Mouse (Mus musculus) liver, embryonic 11.5 days (tissue): Measurements from ENCODE around the gene Gm28048. TPM values are rescaled to one million over a fixed set of nuclear protein-coding genes. Genes with fewer than 3 reads are reported as not detected.

Experiments used
- ATAC-seq: fragments of 200-750 bp; cut with Nextera tagmentation; replicated peaks from 2 replicates; pipeline ENCODE4 v1.8.0; 2017; ENCODE audit warnings: moderate number of reproducible peaks, mild to moderate bottlenecking, moderate TSS enrichment, moderate library complexity; ENCODE audit not compliant: low FRiP score
- DNase-seq: peaks from one replicate; pipeline ENCODE4 v3.0.0-alpha.2; 2017; ENCODE audit warnings: low spot score
- H3K27ac ChIP-seq: fragments of 300-500 bp; sonication (generic); 2 replicates; pipeline ENCODE4 v1.5.1; 2014; ENCODE audit warnings: mild to moderate bottlenecking, low read depth, low read length, control low read depth
- H3K27me3 ChIP-seq: fragments of 300-500 bp; sonication (generic); replicated peaks from 2 replicates; pipeline ENCODE4 v1.6.1; 2014; ENCODE audit warnings: low read length, mixed read lengths; ENCODE audit not compliant: control insufficient read depth, insufficient read depth
- H3K36me3 ChIP-seq: fragments of 300-500 bp; sonication (generic); 2 replicates; pipeline ENCODE4 v1.6.1; 2014; ENCODE audit warnings: mild to moderate bottlenecking, low read length, moderate library complexity, mixed read lengths; ENCODE audit not compliant: control insufficient read depth, insufficient read depth
- H3K4me1 ChIP-seq: fragments of 300-500 bp; sonication (generic); replicated peaks from 2 replicates; pipeline ENCODE4 v1.6.1; 2014; ENCODE audit warnings: low read length, mixed read lengths; ENCODE audit not compliant: control insufficient read depth, insufficient read depth
- H3K4me2 ChIP-seq: fragments of 300-500 bp; sonication (generic); 2 replicates; pipeline ENCODE4 v1.6.1; 2014; ENCODE audit warnings: mild to moderate bottlenecking, control low read depth, moderate library complexity
- H3K4me3 ChIP-seq: fragments of 300-500 bp; sonication (generic); 2 replicates; pipeline ENCODE4 v1.5.1; 2014; ENCODE audit warnings: low read depth, low read length, control low read depth
- H3K9ac ChIP-seq: fragments of 300-500 bp; sonication (generic); 2 replicates; pipeline ENCODE4 v1.6.1; 2014; ENCODE audit warnings: low read depth, low read length, control low read depth
- H3K9me3 ChIP-seq: fragments of 300-500 bp; sonication (generic); 2 replicates; pipeline ENCODE4 v1.6.1; 2016; ENCODE audit warnings: low read length, inconsistent platforms, mixed read lengths; ENCODE audit not compliant: control insufficient read depth
- WGBS: fragments of 180-500 bp; shearing (Covaris S2); extraction: QIAGEN DNeasy Blood & Tissue Kit; methylation state at CpG from one replicate; pipeline ENCODE4 v1.1.7; 2014; 5-methylcytosine and 5-hydroxymethylcytosine counted together
- polyA plus RNA-seq: library from polyadenylated mRNA; unstranded; fragments of >200 nt; fragmentation: Nextera tagmentation; extraction: Ambion mirVana; gene quantifications from 2 replicates; pipeline ENCODE4 v1.2.1, GENCODE M21; 2014

Gm28048 gene
- polyA plus RNA-seq, 1 experiment from 2014 or later: 20.0 TPM

DNA sequence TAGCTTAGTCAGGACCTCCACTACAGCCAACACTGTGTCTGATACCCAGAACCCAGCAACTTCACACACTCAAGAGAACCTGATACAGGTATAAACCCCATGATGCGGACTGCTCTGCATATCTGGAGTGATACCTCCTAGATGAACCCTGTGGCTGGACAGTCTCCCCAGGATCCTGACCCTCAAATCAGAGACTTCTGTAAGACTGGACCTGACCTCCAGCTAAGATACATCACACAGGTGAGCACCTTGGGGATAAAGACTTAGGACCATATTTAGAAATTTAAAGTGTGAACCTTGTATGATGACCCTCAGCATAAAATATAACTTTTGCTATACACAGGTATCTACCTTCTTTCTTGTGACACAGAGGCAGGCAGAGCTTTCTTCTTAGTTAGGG lies 11.3 kb downstream of the Gm28048 start:
- no peak overlapping the region for H3K27ac ChIP-seq
- H3K36me3 ChIP-seq: peaks cover 4% of the 10 kb centered on the region; the same call in 1 of the 2 replicates
- WGBS: 97% methylated on average over 1 of the region's 1 CpGs
- DNase-seq (no peak), ATAC-seq (no peak)
- H3K9ac ChIP-seq: no peak overlapping the region
- H3K4me2 ChIP-seq: no peak overlapping the region
- peaks cover 12% of the 10 kb centered on the region for H3K9me3 ChIP-seq
- no peaks in the 10 kb centered on the region for H3K27me3 ChIP-seq
- H3K4me3 ChIP-seq: no peak overlapping the region
- 0 out of 2 replicates have a peak, but pooled peaks cover under 1% of the 10 kb centered on the region for H3K4me1 ChIP-seq

DNA sequence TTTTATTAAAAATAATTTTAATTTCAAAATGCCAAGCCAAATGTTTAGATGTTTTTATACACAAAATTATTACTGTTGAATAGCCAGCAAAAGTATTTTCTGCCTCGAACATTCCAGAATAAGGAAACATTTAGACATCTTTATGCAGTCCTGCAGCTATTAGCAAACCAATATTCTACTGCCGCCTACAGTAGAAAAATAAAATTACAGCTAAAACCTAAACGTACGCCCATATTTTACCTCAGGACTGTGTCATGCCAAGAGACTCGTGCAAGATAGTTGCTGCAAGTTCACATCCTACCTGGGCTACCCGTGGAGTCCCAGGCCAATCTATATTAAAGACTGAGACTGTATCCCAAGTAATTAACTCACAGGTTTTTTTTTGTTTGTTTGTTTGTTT lies 12.4 kb downstream of the Gm28048 start:
- Histone ChIP-seq H3K4me2 (no peak overlapping the region), H3K27me3 (no peaks in the 10 kb centered on the region), H3K4me3 (no peak overlapping the region), H3K27ac (no peak overlapping the region), H3K4me1 (no peaks in the 10 kb centered on the region), H3K9me3 (peaks cover 12% of the 10 kb centered on the region), H3K9ac (no peak overlapping the region), H3K36me3 (peaks cover 4% of the 10 kb centered on the region; the same call in 1 of the 2 replicates)
- WGBS: 55% methylated on average over 6 of the region's 6 CpGs
- DNase-seq (no peak), ATAC-seq (no peak)

DNA sequence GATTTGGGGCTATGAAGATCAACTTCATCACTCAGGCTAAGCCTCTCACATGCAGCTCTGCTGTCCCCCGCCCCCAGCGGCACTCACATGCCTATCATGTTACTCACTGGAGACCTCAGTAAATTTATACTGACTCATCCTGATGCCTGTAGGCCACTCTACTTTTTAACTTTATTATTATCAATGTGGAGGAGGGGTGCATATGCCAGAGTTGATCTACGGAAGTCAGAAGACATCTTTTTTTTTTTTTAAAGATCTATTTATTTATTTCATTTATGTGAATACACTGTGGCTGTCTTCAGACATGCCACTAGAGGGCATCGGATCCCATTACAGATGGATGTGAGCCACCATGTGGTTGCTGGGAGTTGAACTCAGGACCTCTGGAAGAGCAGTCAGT lies 16.4 kb downstream of the Gm28048 start:
- Histone ChIP-seq H3K4me2 (no peak overlapping the region), H3K27me3 (no peaks in the 10 kb centered on the region), H3K36me3 (no peaks in the 10 kb centered on the region), H3K4me3 (no peak overlapping the region), H3K9ac (no peak overlapping the region), H3K9me3 (no peaks in the 10 kb centered on the region; the same call in 1 of the 2 replicates), H3K4me1 (no peaks in the 10 kb centered on the region), H3K27ac (no peak overlapping the region)
- no peak for ATAC-seq
- DNase-seq: no peak
- WGBS: 75% methylated on average over 4 of the region's 4 CpGs

DNA sequence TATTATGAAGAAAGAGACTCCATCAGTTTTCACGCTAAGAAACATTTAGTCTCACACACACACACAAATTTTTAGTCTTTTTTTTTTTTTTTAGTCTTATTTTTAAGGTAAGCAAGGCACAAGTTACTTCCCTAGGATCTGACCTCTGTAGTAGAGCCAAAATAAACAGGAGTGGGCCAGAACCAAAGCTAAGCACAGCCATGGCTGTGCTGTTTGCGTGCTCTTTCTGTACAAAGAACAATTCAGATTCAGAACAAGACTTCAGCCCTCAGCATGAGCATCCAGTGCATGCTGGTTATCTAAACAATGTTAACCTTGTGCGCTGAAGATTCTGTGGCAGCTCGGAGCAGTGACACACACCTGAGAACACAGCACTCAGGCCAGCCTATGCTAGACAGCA lies 17.5 kb downstream of the Gm28048 start:
- H3K27ac ChIP-seq: no peak overlapping the region
- no peak overlapping the region for H3K4me2 ChIP-seq
- no peak overlapping the region for H3K4me3 ChIP-seq
- DNase-seq (no peak), ATAC-seq (no peak)
- H3K36me3 ChIP-seq: no peaks in the 10 kb centered on the region
- H3K9me3 ChIP-seq: no peaks in the 10 kb centered on the region; the same call in 1 of the 2 replicates
- no peaks in the 10 kb centered on the region for H3K27me3 ChIP-seq
- no peaks in the 10 kb centered on the region for H3K4me1 ChIP-seq
- no peak overlapping the region for H3K9ac ChIP-seq
- WGBS: 82% methylated on average over 4 of the region's 4 CpGs

DNA sequence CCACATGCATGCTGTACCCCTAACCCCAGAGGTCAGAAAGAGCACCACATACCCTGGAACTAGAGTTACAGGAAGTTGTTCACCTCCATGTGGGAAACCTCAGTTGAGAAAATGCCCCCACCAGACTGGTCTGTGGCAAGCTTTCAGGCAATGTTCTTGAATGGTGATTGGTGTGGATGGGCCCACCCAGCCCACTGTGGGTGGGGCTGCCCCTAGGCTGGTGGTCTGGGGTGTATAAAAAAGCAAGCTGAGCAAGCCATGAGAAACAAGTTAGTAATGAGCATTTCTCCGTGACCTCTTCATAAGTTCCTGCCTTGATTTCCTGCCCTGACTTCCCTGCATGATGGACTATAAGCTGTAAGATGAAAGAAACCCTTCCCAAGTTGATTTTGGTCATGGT lies 19.8 kb downstream of the Gm28048 start:
- DNase-seq (no peak), ATAC-seq (no peak)
- Histone ChIP-seq H3K9ac (no peak overlapping the region), H3K27ac (no peak overlapping the region), H3K9me3 (no peaks in the 10 kb centered on the region; the same call in 1 of the 2 replicates), H3K36me3 (no peaks in the 10 kb centered on the region), H3K27me3 (no peaks in the 10 kb centered on the region), H3K4me3 (no peak overlapping the region), H3K4me2 (no peak overlapping the region), H3K4me1 (no peaks in the 10 kb centered on the region)
- WGBS: 77% methylated on average over 1 of the region's 1 CpGs

DNA sequence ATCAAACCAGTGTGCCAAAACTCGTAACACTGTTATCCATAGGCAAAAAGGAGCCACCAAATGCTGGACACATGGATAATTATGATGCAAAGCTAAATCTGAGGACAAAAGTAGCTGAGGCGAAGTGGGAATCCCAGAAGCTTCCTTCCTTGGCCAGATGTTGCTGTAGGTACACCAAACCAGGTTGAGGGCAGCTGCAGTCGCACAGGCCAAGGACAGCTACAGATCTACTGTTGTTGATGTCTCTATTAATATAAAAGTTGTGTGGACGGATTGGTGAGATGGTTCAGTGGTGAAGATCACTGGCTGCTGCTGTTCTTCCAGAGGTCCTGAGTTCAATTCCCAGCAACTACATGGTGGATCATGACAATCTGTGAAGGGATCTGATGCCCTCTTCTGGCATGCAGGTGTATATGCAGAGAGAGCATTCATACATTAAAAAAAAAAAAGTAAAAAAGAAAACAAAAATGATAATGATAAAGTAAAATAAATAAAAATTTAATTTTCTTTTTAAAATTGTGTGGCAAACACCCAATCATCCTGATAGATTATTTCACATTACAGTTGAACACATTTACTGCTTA lies 24.0 kb downstream of the Gm28048 start:
- 0 out of 2 replicates have a peak, but pooled peaks cover 3% of the 10 kb centered on the region for H3K4me1 ChIP-seq
- H3K9me3 ChIP-seq: no peaks in the 10 kb centered on the region
- H3K9ac ChIP-seq: no peak overlapping the region
- ATAC-seq (no peak), DNase-seq (no peak)
- H3K4me3 ChIP-seq: no peak overlapping the region
- H3K4me2 ChIP-seq: no peak overlapping the region
- 82% methylated on average over 4 of the region's 4 CpGs for WGBS
- no peak overlapping the region for H3K27ac ChIP-seq
- H3K27me3 ChIP-seq: no peaks in the 10 kb centered on the region
- H3K36me3 ChIP-seq: peaks cover 5% of the 10 kb centered on the region; the same call in 1 of the 2 replicates

DNA sequence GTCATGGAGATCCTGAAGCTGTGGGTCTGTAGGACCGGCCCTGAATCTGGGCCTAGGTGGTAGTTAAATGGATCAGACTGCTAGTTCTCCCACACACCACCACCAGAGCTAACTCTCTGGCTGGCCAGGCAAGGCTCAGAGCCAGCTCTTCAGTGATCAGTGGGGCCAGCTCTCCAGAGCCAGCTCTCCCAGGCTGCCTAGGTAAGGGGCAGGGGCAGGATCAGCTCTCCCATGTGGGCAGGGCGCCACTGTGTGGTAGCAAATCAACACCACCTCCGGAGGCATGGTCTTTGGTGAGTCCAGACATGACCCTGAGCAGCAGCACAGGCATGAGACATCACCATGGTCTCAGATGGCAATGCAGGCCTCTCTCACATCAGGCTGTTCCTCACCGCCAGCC lies 25.1 kb downstream of the Gm28048 start:
- H3K27me3 ChIP-seq: no peaks in the 10 kb centered on the region
- DNase-seq: no peak
- no peak overlapping the region for H3K27ac ChIP-seq
- ATAC-seq: peak; percentile 72
- no peak overlapping the region for H3K9ac ChIP-seq
- peaks cover 5% of the 10 kb centered on the region; the same call in 1 of the 2 replicates for H3K36me3 ChIP-seq
- no peak overlapping the region for H3K4me2 ChIP-seq
- 70% methylated on average over 4 of the region's 4 CpGs for WGBS
- no peaks in the 10 kb centered on the region for H3K9me3 ChIP-seq
- H3K4me3 ChIP-seq: no peak overlapping the region
- 0 out of 2 replicates have a peak, but pooled peaks cover 3% of the 10 kb centered on the region for H3K4me1 ChIP-seq

DNA sequence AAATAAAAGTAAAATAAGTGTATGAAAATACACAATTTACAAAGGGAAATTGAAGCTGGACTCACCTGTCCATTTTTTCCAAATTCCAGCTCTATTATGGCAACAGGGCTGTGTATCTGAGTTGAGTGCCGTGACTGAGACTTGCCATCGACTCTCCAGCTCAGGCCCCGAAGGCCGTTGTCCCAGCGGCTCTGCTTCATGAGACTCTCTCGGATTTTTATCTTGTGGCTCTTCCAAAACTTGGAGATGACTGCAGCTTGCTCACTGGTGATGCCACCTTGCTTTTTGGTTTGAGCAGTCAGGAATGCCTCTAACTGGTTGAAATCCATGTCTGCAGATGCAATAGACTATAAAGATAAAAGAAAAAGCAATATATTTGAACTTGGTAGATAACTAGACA lies 25.5 kb downstream of the Gm28048 start:
- WGBS: 87% methylated on average over 6 of the region's 6 CpGs
- no peak for DNase-seq
- no peak overlapping the region for H3K27ac ChIP-seq
- no peak overlapping the region for H3K4me2 ChIP-seq
- H3K27me3 ChIP-seq: no peaks in the 10 kb centered on the region
- no peak for ATAC-seq
- no peak overlapping the region for H3K4me3 ChIP-seq
- H3K36me3 ChIP-seq: peaks cover 5% of the 10 kb centered on the region; the same call in 1 of the 2 replicates
- H3K9me3 ChIP-seq: no peaks in the 10 kb centered on the region
- H3K9ac ChIP-seq: no peak overlapping the region
- H3K4me1 ChIP-seq: 0 out of 2 replicates have a peak, but pooled peaks cover 3% of the 10 kb centered on the region

DNA sequence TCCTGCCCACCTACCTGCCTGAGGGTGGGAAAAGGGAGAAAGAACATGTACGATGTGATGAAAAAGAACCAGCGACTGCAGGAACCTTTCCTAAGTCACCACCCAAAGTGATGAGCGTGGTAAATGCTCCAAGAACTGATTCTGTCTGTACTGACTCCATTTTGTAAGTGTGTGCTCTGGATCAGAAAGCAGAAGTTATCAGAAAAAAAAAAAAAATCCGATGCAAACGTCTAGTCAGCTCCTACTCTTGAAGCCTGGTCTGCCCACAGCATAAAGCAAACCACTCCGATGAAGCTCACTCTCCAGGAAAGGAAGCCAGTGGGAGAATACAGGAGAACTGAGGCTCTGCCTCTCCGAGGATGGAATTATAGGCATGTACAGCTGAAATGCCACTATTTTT lies 29.2 kb downstream of the Gm28048 start:
- Histone ChIP-seq H3K27ac (no peak overlapping the region), H3K9me3 (no peaks in the 10 kb centered on the region), H3K4me3 (no peak overlapping the region), H3K4me1 (0 out of 2 replicates have a peak, but pooled peaks cover 3% of the 10 kb centered on the region), H3K27me3 (no peaks in the 10 kb centered on the region), H3K4me2 (no peak overlapping the region), H3K36me3 (peaks cover 5% of the 10 kb centered on the region; the same call in 1 of the 2 replicates), H3K9ac (no peak overlapping the region)
- DNase-seq: no peak
- WGBS: 77% methylated on average over 7 of the region's 7 CpGs
- no peak for ATAC-seq
